Mouse (Mus musculus) stomach, postnatal 0 days (tissue): ENCODE measurements around the gene Nos1. TPM values are rescaled to one million over a fixed set of nuclear protein-coding genes. Genes with fewer than 3 reads are reported as not detected.

Experiments
- ATAC-seq: fragments of 200-750 bp; cut with Nextera tagmentation; 2 replicates; pipeline ENCODE4 v1.8.0; 2017; ENCODE audit not compliant: low FRiP score, low TSS enrichment
- DNase-seq: peaks from one replicate; pipeline ENCODE4 v3.0.0-alpha.2; 2016; ENCODE audit warnings: low spot score
- H3K27ac ChIP-seq: fragments of 300-500 bp; sonication (generic); replicated peaks from 2 replicates; pipeline ENCODE4 v1.5.1; 2014; ENCODE audit warnings: mild to moderate bottlenecking, control low read depth
- H3K27me3 ChIP-seq: fragments of 300-500 bp; sonication (generic); 2 replicates; pipeline ENCODE4 v1.6.1; 2014; ENCODE audit warnings: low read length; ENCODE audit not compliant: control insufficient read depth, insufficient read depth
- H3K36me3 ChIP-seq: fragments of 300-500 bp; sonication (generic); 2 replicates; pipeline ENCODE4 v1.6.1; 2014; ENCODE audit warnings: low read length, mixed read lengths; ENCODE audit not compliant: control insufficient read depth, insufficient read depth
- H3K4me1 ChIP-seq: fragments of 300-500 bp; sonication (generic); replicated peaks from 2 replicates; pipeline ENCODE4 v1.6.1; 2014; ENCODE audit warnings: antibody characterized with exemption; ENCODE audit not compliant: control insufficient read depth, insufficient read depth
- H3K4me2 ChIP-seq: fragments of 300-500 bp; sonication (generic); replicated peaks from 2 replicates; pipeline ENCODE4 v1.6.1; 2014; ENCODE audit warnings: low read depth, mild to moderate bottlenecking, control low read depth, moderate library complexity
- H3K4me3 ChIP-seq: fragments of 300-500 bp; sonication (generic); 2 replicates; pipeline ENCODE4 v1.5.1; 2014; ENCODE audit warnings: low read depth, low read length, control low read depth
- H3K9ac ChIP-seq: fragments of 300-500 bp; sonication (generic); 2 replicates; pipeline ENCODE4 v1.6.1; 2014; ENCODE audit warnings: mild to moderate bottlenecking, low read length, control low read depth, mixed read lengths
- H3K9me3 ChIP-seq: fragments of 300-500 bp; sonication (generic); 2 replicates; pipeline ENCODE4 v1.6.1; 2016; ENCODE audit warnings: low read length; ENCODE audit not compliant: control insufficient read depth
- CTCF ChIP-seq: IDR thresholded peaks from 2 replicates; pipeline ENCODE4 v1.5.1; 2016; ENCODE audit warnings: antibody characterized with exemption, low read depth, mild to moderate bottlenecking, moderate library complexity
- WGBS: fragments of 180-500 bp; shearing (Covaris S2); extraction: QIAGEN DNeasy Blood & Tissue Kit; methylation state at CpG from one replicate; pipeline ENCODE4 v1.1.7; 2014; 5-methylcytosine and 5-hydroxymethylcytosine counted together
- polyA plus RNA-seq: library from polyadenylated mRNA; unstranded; fragments of >200 nt; fragmentation: Nextera tagmentation; extraction: Ambion mirVana; gene quantifications from 2 replicates; pipeline ENCODE4 v1.2.1, GENCODE M21; 2015

The Nos1 gene
- polyA plus RNA-seq, 1 experiment from 2014 or later = 1.2 TPM

GRCm38 (mm10) chr5:118008344-118008743, 227.5 kb downstream of the Nos1 start:
- H3K4me2 ChIP-seq = no peak overlapping the region
- no peak overlapping the region for H3K9ac ChIP-seq
- TF ChIP-seq CTCF = no peak
- peaks cover 25% of the 10 kb centered on the region for H3K36me3 ChIP-seq
- no peak overlapping the region for H3K27ac ChIP-seq
- no peak overlapping the region for H3K4me3 ChIP-seq
- H3K4me1 ChIP-seq = no peaks in the 10 kb centered on the region
- no peaks in the 10 kb centered on the region for H3K27me3 ChIP-seq
- ATAC-seq (no peak), DNase-seq (no peak)
- 93% methylated on average over 13 of the region's 13 CpGs for WGBS
- H3K9me3 ChIP-seq = no peaks in the 10 kb centered on the region

Other genes starting within 250 kb of the Nos1 start
- 19.2 and 20.7 TPM in 2 replicates for gene Fbxo21, start 195.7 kb downstream of the Nos1 start, polyA plus RNA-seq
- 112 and 116 TPM in 2 replicates for gene Tesc, start 246.7 kb downstream of the Nos1 start, polyA plus RNA-seq